Mouse (Mus musculus): ENCODE data around the gene Hjurp.
"Not testable (repeated sequence)": the region's sequence is repeated elsewhere in the genome, so short reads cannot be mapped to it uniquely, and the experiment has no call there.

Hjurp gene

GRCm38 (mm10) chr1:88238771-88239170, 38.7 kb downstream of the Hjurp start:
- no peak for DNase-seq (ENCODE audit: low spot score in 2 of 2)

DNA sequence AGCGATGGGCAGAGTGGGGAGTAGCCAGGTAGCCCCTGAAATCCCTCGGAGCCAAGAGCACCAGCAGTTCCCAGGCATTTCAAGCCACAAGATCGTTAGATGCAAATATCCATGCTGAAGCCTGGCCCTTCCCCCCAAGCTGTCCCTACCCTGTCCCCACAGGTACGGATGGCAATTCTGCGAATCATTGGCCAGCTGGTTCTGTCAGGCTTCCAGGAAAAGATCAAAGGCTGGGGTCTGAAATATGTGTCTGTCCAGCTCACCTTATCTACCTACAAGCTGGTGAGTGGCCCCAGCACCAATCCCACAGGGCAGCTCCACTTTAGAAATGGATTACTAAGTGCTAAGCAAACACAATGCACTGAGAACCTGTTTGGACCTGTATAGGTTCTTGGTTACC, 40.1 kb downstream of the Hjurp start:
- DNase-seq (ENCODE audit: low spot score in 2 of 2), result no peak

GRCm38 (mm10) chr1:88235894-88236415, 41.5 kb downstream of the Hjurp start:
- DNase-seq (ENCODE audit: low spot score in 2 of 2), result no peak

DNA sequence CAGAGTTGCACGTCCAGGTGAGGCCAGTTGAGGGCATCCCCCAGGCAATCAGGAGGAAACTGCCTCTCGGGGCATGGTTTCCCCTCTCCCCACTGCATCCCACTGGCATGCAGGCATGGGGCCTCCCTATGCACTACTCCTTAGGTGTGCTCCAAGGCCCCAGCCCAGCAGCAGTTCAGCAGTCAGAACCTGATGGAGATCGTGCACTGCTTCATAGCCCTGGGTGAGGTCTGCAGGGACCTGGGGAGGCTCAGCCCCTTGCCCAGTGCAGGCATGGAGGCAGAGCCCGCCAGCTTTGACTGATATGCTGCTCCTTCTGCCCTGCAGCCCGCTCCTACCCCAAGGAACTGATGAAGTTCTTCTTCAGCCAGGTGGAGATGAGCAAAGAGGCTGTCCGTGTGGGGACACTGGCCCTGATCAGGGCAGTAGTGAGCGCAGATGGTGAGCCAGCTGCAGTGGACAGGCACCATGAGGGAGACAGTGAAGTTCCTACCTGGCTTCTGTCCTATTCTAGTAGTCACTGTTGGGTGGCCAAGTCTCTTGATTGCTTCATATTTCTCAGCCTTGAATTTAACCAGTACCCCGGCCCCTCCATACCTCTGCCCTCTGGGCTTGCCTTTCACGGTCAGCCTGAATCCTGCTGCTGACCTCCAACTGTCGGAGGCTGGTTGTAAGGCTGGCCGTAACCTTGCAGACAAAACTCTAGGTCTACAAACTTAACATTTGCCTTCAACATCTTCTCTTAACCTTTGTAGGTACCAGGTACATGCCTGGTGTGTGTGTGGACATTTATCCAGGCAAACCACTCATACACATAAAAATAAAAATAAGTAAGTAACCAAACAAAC, 42.2 kb downstream of the Hjurp start:
- no peak for DNase-seq (ENCODE audit: low spot score in 2 of 2)

GRCm38 (mm10) chr1:88234646-88235045, 42.8 kb downstream of the Hjurp start:
- DNase-seq (ENCODE audit: low spot score in 2 of 2), result no peak

DNA sequence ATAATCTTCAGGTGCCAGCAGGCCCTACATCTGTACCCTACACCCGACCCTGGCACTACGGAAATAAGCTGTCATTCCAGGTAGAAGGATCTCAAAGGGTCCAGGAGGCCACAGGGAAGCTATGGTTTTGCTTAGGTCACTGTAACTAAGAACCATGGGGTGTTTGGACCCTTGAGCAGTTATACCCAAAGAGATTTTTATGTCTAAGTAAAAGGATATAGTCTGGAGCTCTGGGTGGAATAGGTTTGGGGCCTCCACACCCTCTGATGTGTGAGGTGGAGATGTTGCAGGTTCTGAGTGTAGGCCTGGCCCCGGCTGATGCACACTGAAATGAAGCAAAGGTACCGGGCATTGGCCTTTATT, 43.2 kb downstream of the Hjurp start:
- no peak for DNase-seq (ENCODE audit: low spot score in 2 of 2)

DNA sequence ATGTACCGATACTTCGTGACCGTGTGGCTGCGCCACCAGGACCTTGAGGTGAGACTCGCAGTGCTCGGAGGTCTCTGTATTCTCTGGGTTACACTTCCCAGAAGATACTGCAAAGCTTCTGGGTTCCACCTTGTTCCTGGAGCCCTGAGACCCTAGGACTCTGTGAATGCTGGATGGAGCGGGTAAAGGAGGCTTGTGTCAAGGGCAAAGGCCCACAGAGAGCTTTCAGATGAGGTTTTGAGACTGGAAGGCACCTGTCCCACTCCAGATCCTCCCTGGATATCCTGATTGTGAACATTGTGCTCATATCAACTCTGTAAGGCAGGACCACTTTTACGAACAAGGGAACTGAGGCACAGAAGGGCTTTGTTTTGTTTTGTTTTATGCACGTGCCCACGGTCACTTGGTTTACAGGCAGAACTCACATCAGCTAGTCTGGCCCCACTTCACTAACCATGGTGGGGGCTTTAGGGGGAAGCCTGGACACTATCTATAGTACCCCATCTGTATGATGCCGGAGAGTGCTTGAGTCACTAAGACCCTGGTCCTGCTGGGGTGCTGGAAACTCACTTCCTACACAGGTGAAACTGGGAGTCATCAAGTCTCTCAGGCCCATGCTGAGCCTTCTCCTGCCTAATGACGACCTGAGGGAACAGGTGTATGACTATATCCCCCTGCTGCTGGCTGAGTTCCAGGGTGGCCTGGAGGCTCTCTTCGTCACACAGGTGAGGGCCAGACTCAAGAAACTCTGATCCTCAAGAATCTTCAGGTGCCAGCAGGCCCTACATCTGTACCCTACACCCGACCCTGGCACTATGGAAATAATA, 43.8 kb downstream of the Hjurp start:
- DNase-seq (ENCODE audit: low spot score in 2 of 2), result no peak

GRCm38 (mm10) chr1:88232664-88233380, 44.6 kb downstream of the Hjurp start:
- DNase-seq (ENCODE audit: low spot score in 2 of 2), result no peak

GRCm38 (mm10) chr1:88231803-88232499, 45.5 kb downstream of the Hjurp start:
- DNase-seq (ENCODE audit: low spot score in 2 of 2), result peak in 1 of 2 experiments; percentile 9

DNA sequence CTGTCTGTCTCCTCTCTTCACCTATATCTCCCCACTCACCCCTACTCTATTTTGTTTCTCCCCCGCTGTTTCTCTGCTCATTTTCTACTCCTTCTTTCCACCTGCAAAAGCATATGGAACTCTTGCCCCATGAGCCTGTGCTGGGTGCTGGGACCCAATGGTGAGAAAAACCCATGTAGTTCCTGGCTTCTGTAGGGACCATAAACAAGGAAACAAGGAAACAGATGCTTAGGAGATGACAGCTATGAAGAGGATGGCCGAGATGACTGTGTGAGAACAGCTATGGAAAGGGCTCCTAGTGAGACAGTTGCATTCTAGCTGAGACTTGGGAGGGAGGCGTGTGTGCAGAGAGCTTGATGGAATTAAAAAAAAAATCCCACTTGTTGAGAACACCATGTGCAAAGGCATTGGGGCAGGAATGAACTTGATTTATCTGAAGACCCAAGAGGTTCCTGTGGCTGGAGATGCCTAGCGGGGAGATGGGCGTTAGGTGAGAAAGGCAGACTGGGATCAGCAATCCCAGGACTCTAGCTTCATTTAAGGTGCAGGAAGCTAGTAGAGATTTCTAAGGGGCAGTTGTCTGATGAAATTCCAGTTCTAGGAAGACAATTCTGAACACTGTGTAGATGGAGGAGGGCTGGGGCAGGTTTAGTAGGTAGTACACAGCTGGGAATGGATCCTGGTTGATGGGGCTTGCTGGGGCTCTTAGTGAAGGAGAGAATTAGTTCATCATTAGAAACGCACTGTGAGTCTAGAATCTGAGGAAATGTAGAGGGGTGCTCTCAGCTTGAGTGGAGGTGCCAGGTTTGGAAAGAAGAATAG, 46.2 kb downstream of the Hjurp start:
- DNase-seq (ENCODE audit: low spot score in 2 of 2), result no peak

DNA sequence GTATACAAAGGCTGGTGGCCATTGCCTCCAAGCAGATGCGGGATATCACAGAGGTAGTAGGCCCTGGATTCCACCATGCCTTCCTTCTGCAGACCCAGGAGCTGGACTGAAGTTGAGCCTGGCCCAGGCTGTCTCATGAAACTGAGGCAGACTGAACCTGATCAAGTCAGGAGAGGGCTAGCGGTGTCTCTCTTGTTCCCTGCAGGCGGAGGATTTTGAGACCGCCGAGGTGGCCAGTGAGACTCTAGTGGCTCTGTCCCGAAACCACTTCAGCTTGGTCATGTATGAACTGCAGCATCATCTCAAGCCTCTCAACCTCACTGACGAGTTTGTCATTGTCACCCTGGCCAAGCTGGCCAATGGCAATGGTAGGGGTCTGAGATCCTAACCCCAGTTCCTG, 47.0 kb downstream of the Hjurp start:
- peak in 1 of 2 experiments; percentile 6 for DNase-seq (ENCODE audit: low spot score in 2 of 2)

DNA sequence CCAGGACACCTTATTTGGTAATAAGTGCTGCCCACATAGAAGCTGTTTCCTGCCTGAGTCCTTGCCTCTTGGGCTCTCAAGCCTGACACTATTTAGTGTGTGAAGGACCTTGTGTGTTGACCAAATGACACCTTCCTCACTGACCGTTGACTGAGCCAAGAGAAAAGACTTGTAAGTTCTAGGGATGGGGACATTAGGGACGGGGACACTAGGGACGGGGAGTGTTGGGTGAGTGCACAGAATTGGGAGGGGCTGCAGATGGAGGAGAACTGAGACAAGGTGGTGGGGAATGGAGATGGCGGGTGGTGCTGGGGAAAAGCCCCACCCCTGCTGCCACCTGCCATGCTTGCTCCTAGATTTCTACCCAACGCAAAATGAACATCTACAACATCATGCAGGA, 47.4 kb downstream of the Hjurp start:
- peak in 1 of 2 experiments; percentile 23 for DNase-seq (ENCODE audit: low spot score in 2 of 2)

DNA sequence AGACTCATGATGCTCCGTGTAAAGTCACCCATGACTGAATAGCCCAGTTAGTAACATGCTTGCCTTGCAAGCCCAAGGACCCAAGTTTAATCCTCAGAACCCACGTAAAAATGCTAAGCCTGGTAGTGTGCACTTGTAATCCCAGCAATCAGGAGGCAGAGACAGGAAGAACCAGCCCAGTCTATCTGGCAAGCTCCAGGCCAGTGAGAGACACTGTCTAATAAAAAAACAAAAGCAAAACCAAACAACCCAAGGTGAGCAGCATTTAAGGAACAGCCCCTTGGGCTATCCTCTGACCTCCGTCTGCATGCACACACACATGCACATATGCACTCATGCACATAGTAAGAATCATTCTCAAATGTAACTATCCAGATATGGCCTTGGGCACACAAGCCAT, 47.9 kb downstream of the Hjurp start:
- DNase-seq (ENCODE audit: low spot score in 2 of 2), result no peak

DNA sequence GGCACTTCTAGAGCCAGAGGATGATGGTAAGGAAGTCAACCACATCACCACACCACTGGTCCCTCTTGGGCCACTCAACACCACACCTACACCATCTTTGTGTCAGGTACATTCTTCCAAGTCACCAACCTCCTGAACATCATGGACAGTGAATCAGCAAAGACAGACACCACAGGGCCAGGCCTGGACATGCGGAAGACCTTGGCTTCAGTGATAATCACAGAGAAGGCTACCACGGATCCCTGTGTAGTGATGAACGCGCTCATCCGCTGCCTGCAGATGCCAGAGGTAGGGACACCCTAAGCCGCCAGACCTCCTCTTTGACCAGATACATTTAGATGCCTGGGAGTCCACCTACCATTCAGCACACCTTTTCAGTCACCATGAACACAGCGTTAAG, 49.3 kb downstream of the Hjurp start:
- DNase-seq (ENCODE audit: low spot score in 2 of 2), result peak in 1 of 2 experiments; percentile 18

DNA sequence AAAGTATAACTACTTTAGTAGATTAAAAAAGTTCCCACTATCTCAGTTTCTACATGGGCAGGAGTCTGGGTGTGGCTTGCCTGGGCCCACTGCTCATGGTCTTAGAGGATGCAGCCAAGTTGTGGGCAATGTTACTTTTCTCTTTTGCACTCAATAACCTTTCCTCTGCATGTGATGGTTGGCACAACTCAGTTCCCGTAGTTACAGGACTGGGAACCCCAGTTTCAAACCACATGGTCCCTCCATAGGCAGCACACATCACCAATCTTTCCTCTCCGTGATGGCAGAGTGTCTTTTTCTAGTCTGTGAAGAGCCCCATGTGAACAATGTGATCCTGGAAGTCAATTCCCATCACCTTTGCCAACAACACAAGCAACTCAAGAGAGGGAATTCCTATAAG, 50.0 kb downstream of the Hjurp start:
- no peak for DNase-seq (ENCODE audit: low spot score in 2 of 2)

GRCm38 (mm10) chr1:88226670-88227379, 50.6 kb downstream of the Hjurp start, which contains the start of gene Mroh2a:
TSS of gene Mroh2a (plus strand) at chr1:88226986.
- DNase-seq (ENCODE audit: low spot score in 2 of 2), result peak in 1 of 2 experiments; percentile 11

DNA sequence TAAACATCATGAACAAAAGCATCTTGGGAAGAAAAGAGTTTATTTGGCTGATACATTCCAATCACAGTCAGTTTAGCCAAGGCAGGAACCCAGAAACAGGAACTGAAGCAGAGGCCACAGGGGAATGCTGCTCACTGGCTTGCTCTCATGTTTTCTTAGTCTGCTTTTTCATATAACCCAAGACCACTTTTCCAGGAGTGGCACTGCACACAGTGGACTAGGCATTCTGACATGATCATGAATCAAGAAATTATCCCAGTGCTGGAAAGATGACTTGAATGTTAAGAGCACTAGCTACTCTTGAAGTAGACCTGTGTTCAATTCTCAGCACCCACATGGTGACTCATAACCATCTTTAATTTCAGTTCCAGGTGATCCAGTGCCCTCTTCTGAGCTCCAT, 51.7 kb downstream of the Hjurp start:
- no peak for DNase-seq (ENCODE audit: low spot score in 2 of 2)

DNA sequence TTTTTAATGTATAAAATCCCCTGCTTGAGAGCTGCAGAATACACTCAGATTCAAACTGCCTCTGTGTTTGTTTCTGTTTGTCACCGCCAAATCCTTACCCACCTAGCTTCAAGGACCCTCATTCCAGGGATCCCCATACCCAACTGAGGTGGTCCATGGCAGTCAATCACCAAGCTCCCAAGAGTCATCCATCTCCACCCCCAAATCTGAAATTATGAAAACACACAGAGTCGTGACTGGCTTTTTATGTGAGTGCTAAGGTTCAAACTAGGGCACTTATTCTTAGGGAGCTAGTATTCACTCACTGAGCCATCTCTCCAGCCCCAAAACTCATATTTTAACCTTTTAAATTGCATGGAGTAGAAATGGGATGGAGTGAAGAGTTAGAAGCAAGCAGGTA, 52.1 kb downstream of the Hjurp start:
- not testable (repeated sequence) for DNase-seq (ENCODE audit: low spot score in 2 of 2)

DNA sequence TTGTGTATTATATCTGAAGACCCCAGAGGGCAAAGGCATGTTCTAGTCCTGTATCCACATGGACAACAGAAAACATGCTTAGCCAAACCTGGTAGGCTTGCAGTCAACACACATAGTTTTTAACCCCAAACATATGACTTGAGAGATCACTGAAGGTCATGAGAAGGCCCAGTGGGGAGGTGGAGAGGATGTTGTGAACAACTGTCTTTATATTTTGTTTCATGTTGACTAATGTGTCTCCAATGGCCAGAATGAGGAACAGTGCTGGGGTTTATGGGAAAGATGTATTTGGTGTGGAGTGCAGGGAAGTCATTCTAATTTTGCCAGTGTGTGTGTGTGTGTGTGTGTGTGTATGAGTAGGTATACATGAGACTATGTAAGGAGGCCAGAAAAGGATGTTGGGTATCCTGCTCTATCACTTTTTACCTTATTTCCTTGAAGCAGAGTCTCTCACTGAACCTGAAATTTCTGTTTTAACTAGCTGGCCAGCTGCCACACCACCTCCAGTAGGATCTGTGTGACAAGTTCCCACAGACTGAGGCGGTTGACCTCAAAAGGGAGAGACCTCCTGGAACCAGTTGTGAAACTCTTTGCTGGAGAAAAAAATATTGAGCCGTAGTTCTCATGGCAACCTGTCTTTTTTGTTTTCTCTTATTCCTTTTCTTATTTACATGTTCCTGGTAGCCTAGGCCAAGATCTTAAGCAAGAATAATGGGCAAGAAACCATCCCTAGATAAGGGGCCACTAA, 53.2 kb downstream of the Hjurp start:
- DNase-seq (ENCODE audit: low spot score in 2 of 2), result peak in 1 of 2 experiments; percentile 77

All from urinary bladder, adult 18-20 months (tissue).